Mouse (Mus musculus) hindbrain, embryonic 11.5 days (tissue): ENCODE data around the gene Mrnip. TPM values are rescaled to one million over a fixed set of nuclear protein-coding genes. Genes with fewer than 3 reads are reported as not detected.

Experiments used
- ATAC-seq: fragments of 200-750 bp; cut with Nextera tagmentation; 2 replicates; pipeline ENCODE4 v1.8.0; 2017; ENCODE audit warnings: mild to moderate bottlenecking, moderate TSS enrichment, moderate library complexity; ENCODE audit not compliant: low FRiP score
- DNase-seq: peaks from one replicate; pipeline ENCODE4 v3.0.0-alpha.2; 2015; ENCODE audit warnings: low spot score
- H3K27ac ChIP-seq: fragments of 300-500 bp; sonication (generic); 2 replicates; pipeline ENCODE4 v1.5.1; 2014; ENCODE audit warnings: mild to moderate bottlenecking, low read depth, low read length
- H3K27me3 ChIP-seq: fragments of 300-500 bp; sonication (generic); 2 replicates; pipeline ENCODE4 v1.6.1; 2014; ENCODE audit warnings: mild to moderate bottlenecking, low read length, moderate library complexity, mixed read lengths; ENCODE audit not compliant: control insufficient read depth, insufficient read depth
- H3K36me3 ChIP-seq: fragments of 300-500 bp; sonication (generic); 2 replicates; pipeline ENCODE4 v1.6.1; 2014; ENCODE audit warnings: mild to moderate bottlenecking, low read length, moderate library complexity, mixed read lengths; ENCODE audit not compliant: control insufficient read depth, insufficient read depth
- H3K4me1 ChIP-seq: fragments of 300-500 bp; sonication (generic); replicated peaks from 2 replicates; pipeline ENCODE4 v1.6.1; 2014; ENCODE audit warnings: low read length, mixed read lengths; ENCODE audit not compliant: control insufficient read depth, insufficient read depth
- H3K4me2 ChIP-seq: fragments of 300-500 bp; sonication (generic); replicated peaks from 2 replicates; pipeline ENCODE4 v1.6.1; 2014; ENCODE audit warnings: mild to moderate bottlenecking, low read depth, low read length
- H3K4me3 ChIP-seq: fragments of 300-500 bp; sonication (generic); 2 replicates; pipeline ENCODE4 v1.5.1; 2014; ENCODE audit warnings: low read depth, low read length
- H3K9ac ChIP-seq: fragments of 300-500 bp; sonication (generic); 2 replicates; pipeline ENCODE4 v1.6.1; 2014; ENCODE audit warnings: low read depth, low read length
- H3K9me3 ChIP-seq: fragments of 300-500 bp; sonication (generic); 2 replicates; pipeline ENCODE4 v1.6.1; 2016; ENCODE audit warnings: low read length; ENCODE audit not compliant: control insufficient read depth
- WGBS: fragments of 180-500 bp; shearing (Covaris S2); extraction: QIAGEN DNeasy Blood & Tissue Kit; methylation state at CpG from one replicate; pipeline ENCODE4 v1.1.7; 2014; 5-methylcytosine and 5-hydroxymethylcytosine counted together
- polyA plus RNA-seq: library from polyadenylated mRNA; unstranded; fragments of >200 nt; fragmentation: Nextera tagmentation; extraction: Ambion mirVana; gene quantifications from 2 replicates; pipeline ENCODE4 v1.2.1, GENCODE M21; 2014

Gene Mrnip
- polyA plus RNA-seq, 1 experiment from 2014 or later: 22.4 TPM

DNA sequence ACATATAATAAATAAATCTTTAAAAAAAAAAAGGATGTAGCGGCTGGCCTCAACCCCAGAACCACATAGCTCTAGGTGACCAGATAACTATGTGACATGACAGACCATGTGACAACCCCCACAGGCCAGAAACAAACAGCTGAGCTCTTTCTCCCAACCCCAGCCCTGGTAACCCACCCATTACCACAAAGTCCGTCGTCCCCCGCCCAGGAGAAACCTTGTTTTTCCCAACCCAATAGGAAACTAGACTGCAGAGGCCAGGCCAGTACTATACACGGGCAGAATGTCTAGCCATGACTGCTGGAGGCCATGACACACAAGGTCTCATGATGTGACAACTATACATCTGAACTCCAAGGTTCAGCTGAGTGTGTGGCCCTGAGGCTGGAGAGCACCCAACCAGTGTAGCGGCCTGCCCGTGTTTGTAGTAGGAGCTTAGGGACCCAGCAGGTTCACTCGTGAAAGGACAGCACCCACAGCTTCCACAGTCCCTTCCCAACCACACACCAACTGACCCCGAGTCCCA, 29.1 kb downstream of the Mrnip start:
- no peaks in the 10 kb centered on the region for H3K9me3 ChIP-seq
- H3K4me1 ChIP-seq: no peaks in the 10 kb centered on the region
- no peak overlapping the region for H3K27ac ChIP-seq
- DNase-seq (no peak), ATAC-seq (no peak)
- 93% methylated on average over 9 of the region's 9 CpGs for WGBS
- H3K36me3 ChIP-seq: peaks cover 32% of the 10 kb centered on the region
- H3K4me2 ChIP-seq: no peak overlapping the region
- no peaks in the 10 kb centered on the region for H3K27me3 ChIP-seq
- no peak overlapping the region for H3K4me3 ChIP-seq
- no peak overlapping the region for H3K9ac ChIP-seq

DNA sequence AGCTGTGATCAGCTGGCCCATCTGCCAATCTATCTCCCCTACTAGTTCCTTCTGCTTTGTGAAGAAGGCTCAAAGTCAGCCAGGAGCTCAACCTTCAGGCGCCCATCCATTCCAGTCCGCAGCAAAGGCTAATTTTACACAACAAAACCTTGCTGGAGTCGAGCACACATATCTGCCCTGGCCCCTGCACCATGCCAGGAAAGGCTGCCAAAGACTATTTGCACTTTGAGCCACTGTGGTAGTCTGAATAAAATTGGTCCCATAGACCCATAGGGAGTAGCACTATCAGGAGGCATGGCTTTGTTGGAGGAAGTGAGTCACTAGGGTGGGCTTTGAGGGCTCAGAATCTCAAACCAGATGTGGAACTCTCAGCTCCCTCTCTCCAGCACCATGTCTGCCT, 31.2 kb downstream of the Mrnip start:
- Histone ChIP-seq H3K27ac (no peak overlapping the region), H3K36me3 (peaks cover 23% of the 10 kb centered on the region), H3K27me3 (no peaks in the 10 kb centered on the region), H3K4me2 (no peak overlapping the region), H3K9me3 (no peaks in the 10 kb centered on the region), H3K4me3 (no peak overlapping the region), H3K4me1 (no peaks in the 10 kb centered on the region), H3K9ac (no peak overlapping the region)
- 94% methylated on average over 3 of the region's 3 CpGs for WGBS
- DNase-seq (no peak), ATAC-seq (no peak)

GRCm38 (mm10) chr11:50206037-50206436, 31.8 kb downstream of the Mrnip start:
- WGBS: 98% methylated on average over 2 of the region's 2 CpGs
- no peak overlapping the region for H3K4me2 ChIP-seq
- no peaks in the 10 kb centered on the region for H3K27me3 ChIP-seq
- no peaks in the 10 kb centered on the region for H3K9me3 ChIP-seq
- H3K27ac ChIP-seq: no peak overlapping the region
- H3K4me3 ChIP-seq: no peak overlapping the region
- DNase-seq: no peak
- no peaks in the 10 kb centered on the region for H3K4me1 ChIP-seq
- H3K9ac ChIP-seq: no peak overlapping the region
- ATAC-seq: no peak
- peaks cover 23% of the 10 kb centered on the region for H3K36me3 ChIP-seq

DNA sequence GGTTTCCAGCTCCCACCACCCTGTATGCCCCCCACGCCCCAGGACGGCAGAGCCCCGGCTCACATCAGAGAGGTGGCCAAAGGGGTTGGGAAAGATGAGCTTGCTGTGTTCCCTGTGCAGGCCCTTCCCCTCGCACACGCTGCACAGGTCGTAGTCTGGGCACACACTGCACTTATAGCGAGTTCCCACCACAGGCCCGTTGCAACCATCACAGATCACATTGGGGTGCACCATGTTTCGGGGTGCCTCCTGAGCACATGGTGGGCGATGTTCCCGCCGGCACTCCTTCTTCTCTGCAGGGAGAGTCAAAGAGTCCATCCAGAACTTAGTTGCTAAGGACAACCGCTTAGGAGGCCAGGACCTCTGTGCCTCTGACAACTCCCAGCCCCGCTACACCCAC, 33.1 kb downstream of the Mrnip start:
- no peak overlapping the region for H3K9ac ChIP-seq
- H3K4me2 ChIP-seq: no peak overlapping the region
- H3K4me3 ChIP-seq: no peak overlapping the region
- no peak overlapping the region for H3K27ac ChIP-seq
- no peaks in the 10 kb centered on the region for H3K4me1 ChIP-seq
- ATAC-seq: no peak
- no peaks in the 10 kb centered on the region for H3K9me3 ChIP-seq
- WGBS: 96% methylated on average over 14 of the region's 14 CpGs
- no peak for DNase-seq
- peaks cover 21% of the 10 kb centered on the region for H3K36me3 ChIP-seq
- no peaks in the 10 kb centered on the region for H3K27me3 ChIP-seq

DNA sequence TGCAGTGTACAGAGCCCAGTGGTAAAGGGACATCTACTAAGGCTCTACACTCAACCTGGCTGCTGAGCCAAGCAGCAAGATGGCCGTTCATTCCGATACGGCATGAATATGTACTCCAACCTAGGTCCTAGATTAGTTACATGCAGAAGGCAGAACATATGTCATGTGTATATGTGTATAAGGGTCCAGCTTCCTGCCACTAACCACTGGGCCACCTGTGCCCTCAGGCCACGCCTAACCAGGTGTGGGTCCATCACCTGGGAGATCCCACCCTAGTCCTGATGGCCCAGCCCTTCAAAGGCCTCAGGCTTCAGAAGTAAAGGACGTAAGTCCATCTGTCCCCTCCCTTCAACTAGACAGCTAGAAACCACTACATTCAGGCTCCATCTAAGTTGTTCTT, 33.8 kb downstream of the Mrnip start:
- no peak overlapping the region for H3K27ac ChIP-seq
- H3K4me1 ChIP-seq: no peaks in the 10 kb centered on the region
- H3K27me3 ChIP-seq: no peaks in the 10 kb centered on the region
- no peak overlapping the region for H3K4me2 ChIP-seq
- DNase-seq: no peak
- peaks cover 19% of the 10 kb centered on the region for H3K36me3 ChIP-seq
- WGBS: 96% methylated on average over 5 of the region's 5 CpGs
- H3K9ac ChIP-seq: no peak overlapping the region
- no peak overlapping the region for H3K4me3 ChIP-seq
- no peaks in the 10 kb centered on the region for H3K9me3 ChIP-seq
- ATAC-seq: no peak

- Histone ChIP-seq H3K4me3 (peak overlapping the region; percentile 91), H3K9me3 (no peaks in the 10 kb centered on the region), H3K4me1 (no peaks in the 10 kb centered on the region), H3K9ac (peak overlapping the region; percentile 92), H3K4me2 (peak overlapping the region; percentile 56), H3K27ac (peak overlapping the region; percentile 96), H3K36me3 (peaks cover 9% of the 10 kb centered on the region), H3K27me3 (no peaks in the 10 kb centered on the region)
- WGBS: under 1% methylated on average over 24 of the region's 24 CpGs
- ATAC-seq (peak; percentile 94), DNase-seq (peak; percentile 90)
Measured at GRCm38 (mm10) chr11:50210101-50210504, 35.9 kb downstream of the Mrnip start.

- no peaks in the 10 kb centered on the region for H3K27me3 ChIP-seq
- ATAC-seq: peak; percentile 83
- peak within 1 kb of the TSS; percentile 96 for H3K27ac ChIP-seq
- peak within 1 kb of the TSS; percentile 56 for H3K4me2 ChIP-seq
- 0 out of 2 replicates have a peak, but pooled peaks cover 4% of the 10 kb centered on the region for H3K36me3 ChIP-seq
- H3K4me3 ChIP-seq: peak within 1 kb of the TSS; percentile 91
- under 1% methylated on average over 46 of the region's 48 CpGs for WGBS
- H3K9me3 ChIP-seq: no peaks in the 10 kb centered on the region
- no peaks in the 10 kb centered on the region for H3K4me1 ChIP-seq
- DNase-seq: peak; percentile 88
- H3K9ac ChIP-seq: peak within 1 kb of the TSS; percentile 92
Measured at GRCm38 (mm10) chr11:50210505-50211151, 36.4 kb downstream of the Mrnip start, which contains the start of the genes Sqstm1 and Mgat4b. TSS of gene Sqstm1 (minus strand) at chr11:50210827. TSS of gene Mgat4b (plus strand) at chr11:50210890.

- Histone ChIP-seq H3K36me3 (0 out of 2 replicates have a peak, but pooled peaks cover 4% of the 10 kb centered on the region), H3K27ac (0 out of 2 replicates have a peak overlapping the region, but pooled peaks have one; percentile 96), H3K27me3 (no peaks in the 10 kb centered on the region), H3K9ac (no peak overlapping the region), H3K4me2 (peak overlapping the region; percentile 56; the same call in 1 of the 2 replicates), H3K9me3 (no peaks in the 10 kb centered on the region), H3K4me1 (no peaks in the 10 kb centered on the region), H3K4me3 (no peak overlapping the region)
- DNase-seq: no peak
- 91% methylated on average over 3 of the region's 3 CpGs for WGBS
- ATAC-seq: no peak
Measured at GRCm38 (mm10) chr11:50211322-50212059, 37.2 kb downstream of the Mrnip start.
